Mouse (Mus musculus) adipocyte (in vitro differentiated cells): ENCODE results near the gene Alyref.
"Not testable (repeated sequence)": the region's sequence is repeated elsewhere in the genome, so short reads cannot be mapped to it uniquely, and the experiment has no call there.

Experiments
- DNase-seq: peaks from one replicate; pipeline ENCODE4 v3.0.0-alpha.2; 2016; ENCODE audit warnings: low spot score

Alyref gene

DNA sequence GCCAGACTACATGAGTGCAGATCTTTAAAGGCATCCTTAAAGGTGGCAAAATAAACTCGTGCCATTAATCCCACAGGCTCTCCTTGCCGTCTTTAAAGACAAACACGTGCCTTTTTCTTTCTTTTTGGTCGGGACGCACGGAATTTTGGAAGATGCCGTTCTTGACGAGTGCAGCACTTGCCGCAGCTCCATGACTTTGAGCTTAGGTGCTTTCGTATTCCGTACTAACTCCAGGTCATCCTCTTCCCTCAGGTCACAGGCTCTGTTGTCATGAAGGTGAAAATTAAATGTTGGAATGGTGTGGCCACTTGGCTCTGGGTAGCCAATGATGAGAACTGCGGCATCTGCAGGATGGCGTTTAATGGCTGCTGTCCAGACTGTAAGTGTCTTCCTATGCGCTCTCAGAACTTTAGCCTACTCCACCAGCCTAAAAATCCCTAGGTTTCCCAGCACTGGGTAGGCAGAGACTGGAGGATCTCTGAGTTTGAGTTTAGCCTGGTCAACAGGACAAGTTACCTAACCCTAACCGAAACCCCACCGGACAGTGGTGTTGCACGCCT lies 905 bp upstream of the Alyref start:
- no peak for DNase-seq

DNA sequence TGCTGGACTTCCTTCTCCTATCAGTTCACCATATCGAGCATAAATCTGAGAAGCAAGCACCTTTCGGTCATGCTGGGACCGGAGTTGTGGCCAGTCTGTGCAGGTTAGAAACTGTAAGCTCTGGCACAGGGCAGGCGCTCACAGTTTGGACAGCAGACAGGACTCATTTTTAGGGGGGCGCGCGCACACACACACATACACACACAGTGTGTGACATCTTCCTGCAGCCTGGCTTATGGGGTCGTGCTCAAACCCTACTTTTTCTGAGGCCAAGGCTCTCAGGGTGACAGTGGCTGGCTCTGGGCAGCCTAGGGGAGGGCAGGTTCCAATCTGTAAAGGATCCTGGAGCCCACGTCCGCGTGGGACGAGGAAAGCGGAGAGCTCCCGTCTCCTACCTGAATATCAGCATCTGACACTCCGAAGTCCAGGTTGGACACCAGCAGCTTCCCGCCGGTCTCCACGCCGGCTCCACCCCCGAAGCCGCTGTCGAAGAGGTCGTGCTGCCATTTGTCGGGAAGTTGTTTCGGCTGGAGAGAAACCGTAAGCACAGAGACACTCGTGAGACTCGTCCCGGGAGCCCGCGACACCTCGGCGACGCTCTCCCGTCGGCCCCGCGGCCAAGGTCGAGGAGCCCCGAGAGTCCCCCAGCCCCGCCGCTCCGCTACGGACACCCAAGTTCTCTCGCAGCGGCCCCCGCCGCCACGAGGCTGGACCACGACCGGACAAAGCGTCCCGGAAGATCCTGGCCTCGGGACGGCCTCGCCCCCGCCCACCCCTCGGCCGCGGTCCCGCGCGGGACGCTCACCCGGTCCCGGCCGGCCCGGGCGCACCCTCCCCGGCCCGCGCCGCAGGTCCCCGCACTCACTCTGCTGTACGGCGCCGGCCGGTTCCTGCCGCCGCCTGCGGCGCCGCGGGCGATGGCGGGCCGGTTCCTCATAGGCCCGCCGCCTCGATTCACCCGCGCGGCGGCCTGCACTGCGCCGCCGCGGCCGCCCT lies 627 bp downstream of the Alyref start:
- DNase-seq: peak; percentile 37

GRCm38 (mm10) chr11:120588531-120588930 lies 9.6 kb downstream of the Alyref start:
- no peak for DNase-seq

GRCm38 (mm10) chr11:120583937-120584336 lies 14.2 kb downstream of the Alyref start:
- no peak for DNase-seq

- not testable (repeated sequence) for DNase-seq
These were observed 15.2 kb downstream of the Alyref start for GRCm38 (mm10) chr11:120582982-120583293.

DNA sequence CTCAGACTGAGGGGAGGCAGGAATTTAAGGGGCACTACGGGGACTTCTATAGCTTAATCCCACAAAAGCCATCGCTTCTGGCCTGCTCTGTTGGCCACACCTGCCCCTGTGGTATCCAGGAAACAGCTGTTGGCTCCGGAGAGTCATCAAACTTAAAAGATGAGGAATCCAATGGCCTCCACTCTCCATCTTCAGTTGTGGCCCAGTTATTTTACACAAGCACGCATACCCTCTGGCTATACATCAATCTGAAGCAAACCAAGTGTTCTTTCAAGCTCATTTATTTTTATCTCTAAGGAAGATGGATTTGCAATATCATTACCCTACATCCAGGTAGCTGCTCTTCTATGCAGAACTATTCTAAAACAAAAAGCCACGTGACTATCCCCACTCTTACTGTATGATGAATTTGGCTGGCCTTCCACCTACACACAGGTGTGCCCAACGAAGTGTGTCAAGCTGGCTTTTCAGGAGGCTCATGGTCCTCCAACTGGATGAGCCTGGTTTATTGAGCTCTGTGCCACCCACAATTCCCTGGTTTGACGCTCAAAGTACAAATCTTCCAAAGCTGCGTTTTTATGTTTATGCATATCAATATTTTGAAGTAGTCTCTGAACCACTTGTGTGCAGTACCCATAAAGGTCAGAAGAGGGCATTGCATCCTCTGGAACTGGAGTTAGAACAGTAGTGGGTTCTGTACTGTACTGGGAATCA lies 15.7 kb downstream of the Alyref start:
- DNase-seq: peak; percentile 37

- peak; percentile 83 for DNase-seq
These were observed 16.5 kb downstream of the Alyref start, which contains the start of gene Arhgdia for GRCm38 (mm10) chr11:120581490-120582267. Gene Arhgdia, minus strand, starts transcription at chr11:120581624.

DNA sequence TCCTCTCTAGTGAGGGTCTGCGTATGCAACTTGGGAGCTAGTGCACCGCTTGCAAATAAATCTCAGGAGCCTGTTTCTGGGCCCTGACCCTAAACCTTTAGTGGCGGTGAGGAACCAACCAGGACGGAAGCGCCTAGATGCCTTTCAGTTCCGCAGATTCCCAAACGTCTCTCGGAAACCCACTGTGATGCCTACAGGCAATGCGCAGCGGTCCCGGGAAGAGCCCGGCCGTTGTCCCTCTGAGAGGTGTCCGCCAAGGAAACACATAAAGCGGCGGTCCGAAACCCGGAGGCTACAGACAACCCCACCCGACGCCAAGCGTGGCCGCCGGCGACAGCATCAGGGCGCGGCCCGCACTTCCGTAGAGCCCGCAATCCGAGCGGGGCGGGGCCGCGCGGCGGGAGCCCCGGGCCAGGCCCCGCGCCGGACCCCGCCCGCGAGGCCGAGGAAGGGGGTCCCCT lies 17.3 kb downstream of the Alyref start:
- DNase-seq: no peak

DNA sequence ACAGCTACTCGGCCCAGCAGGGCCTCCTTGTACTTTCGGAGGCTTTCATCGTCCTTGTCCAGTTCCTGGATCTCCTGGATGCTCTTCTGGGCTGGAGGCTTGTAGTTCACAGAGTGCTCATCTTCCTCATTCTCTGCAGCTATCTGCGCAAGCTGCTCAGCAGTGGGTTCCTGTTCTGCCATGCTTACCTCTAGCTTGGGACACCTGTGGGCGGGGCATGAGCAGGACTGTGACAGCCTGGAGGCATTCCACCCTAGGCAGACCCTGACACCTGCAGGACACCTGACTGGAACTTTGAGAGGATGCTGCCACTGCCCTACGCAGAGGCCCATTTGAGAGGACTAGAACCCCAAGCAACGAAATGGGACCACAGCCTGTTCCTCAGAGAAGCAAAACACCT lies 18.0 kb downstream of the Alyref start:
- DNase-seq: no peak

GRCm38 (mm10) chr11:120579316-120580107 lies 18.7 kb downstream of the Alyref start:
- peak; percentile 66 for DNase-seq

DNA sequence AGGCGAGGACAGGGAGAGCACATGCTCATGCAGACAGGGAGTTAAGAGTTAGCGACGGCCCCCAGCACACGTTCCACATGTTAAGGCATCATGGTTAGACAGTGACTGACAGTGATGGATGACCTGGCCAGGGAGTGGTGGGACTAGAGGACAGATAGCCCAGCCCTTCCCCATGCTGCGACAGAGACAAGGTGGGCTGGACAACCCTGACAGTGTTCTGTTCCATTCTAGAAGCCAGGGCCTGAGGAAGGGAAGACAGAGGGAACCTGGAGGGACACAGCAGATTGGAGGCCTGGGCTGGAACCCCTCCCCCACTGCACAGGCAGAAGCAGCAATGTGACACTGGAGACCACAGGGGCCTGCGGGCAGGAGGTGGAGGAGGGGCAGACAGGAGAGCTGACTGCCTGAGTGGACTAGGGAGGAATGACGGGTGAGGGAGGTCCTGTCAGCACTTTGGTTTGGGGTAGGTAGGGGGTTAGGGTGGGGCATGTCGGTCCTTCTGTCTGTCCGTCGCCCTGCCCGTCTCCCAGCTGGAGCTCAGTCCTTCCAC lies 19.4 kb downstream of the Alyref start:
- DNase-seq: no peak

DNA sequence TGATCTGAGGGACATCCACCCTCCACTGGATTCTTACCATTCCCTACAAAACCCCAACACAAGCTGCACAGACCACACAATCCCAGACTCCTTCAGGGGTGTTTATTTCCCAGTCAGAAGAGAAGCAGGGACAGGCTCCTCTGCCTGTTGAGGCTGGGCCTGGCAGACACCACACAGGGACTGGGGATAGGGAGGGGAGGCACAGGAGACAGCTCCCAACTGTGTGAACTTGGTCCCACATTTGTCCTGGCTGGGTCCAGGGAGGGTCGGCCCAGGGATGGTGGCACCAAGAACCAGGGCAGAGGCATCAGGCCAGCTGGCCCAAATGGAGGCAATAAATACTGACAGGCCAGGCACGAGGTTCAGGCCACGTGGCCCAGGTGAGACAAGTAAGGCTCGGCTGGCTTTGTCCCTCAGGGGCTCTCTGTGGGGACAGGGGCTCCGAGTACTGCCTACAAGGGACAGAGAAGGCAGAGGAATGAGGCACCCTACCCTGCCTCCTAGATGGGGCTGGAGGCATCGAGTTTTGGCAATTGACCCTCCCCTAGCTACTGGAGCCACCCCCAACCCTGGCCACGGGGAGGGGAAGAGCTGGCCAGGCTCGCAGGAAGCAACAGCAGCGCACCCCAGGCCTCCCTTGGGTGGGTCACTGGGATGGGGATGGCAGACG lies 20.0 kb downstream of the Alyref start:
- no peak for DNase-seq

DNA sequence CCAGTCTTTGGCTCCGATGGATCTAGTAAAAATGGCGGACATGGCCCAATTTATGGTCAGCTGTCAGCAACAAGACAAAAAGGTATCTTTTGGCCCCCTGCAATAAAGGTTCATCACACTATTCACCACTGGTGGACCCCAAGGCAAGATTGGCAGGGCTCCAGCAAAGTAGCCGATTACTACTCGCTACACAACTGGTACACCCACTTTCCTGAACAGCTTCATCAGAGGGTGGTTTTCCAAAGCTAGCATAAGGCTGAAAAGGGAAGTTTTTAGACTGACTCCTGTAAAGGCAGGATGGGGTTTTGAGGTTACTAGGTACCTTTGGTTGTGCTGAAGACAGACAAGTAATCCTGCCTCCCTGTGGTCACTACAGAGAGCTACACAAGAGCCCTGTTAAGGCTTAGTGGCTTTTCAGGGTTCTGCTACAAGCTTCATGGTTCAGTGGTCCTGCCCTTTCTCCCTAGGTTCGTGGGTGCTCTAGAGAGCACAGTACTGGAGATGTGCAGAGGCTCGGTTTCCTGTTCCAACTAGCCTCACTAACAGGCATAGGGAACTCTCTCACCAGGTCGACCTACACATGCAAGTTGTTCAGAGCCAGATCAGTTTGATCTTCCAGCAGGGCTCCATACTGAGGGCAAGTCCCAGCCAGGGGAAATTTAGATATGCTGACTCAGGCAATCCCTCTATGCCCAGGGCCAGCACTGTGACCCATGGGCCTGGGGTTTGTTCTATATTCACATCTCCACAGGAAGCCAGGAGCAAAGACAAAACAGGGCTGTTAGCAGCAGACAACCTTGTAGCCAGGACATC lies 20.7 kb downstream of the Alyref start:
- peak; percentile 63 for DNase-seq

GRCm38 (mm10) chr11:120576365-120576981 lies 21.7 kb downstream of the Alyref start:
- no peak for DNase-seq

DNA sequence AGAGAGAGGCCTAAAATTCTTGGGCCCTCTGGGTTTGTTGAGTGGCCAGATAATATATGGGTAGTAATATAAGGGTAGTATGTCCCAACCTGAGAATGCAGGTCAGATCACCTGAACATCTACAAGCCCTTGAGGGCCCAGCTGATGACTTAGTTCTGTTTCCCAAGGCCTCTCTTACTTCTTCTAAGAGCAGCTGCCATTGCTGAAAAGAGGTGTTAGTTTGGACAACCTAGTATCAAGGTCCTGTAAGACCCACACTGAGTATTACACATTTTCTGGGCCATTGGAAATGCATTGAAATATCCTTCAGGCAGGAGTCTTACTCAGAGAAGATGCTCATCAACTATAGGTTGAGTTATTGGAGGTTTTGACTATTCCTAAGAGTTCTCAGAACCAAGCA lies 22.2 kb downstream of the Alyref start:
- no peak for DNase-seq

DNA sequence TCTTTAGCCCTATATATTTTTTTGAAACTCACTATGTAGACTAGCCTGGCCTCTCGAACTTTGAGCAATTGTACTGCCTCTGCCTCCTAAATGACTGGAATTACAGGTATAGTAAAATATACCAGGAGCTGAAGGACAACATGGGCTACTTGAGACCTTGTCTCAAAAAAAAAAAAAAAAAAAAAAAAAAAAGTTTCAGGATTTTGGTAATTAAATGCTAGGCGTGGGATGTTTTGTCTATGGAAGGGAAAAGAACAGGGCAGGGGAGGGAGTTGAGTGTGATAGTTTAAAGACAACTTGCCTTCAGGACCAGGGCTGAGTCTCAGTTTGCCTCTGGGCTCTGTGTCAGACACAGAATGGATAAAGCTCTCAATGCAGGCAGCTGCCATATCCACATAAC lies 23.1 kb downstream of the Alyref start:
- no peak for DNase-seq

- no peak for DNase-seq
These were observed 23.9 kb downstream of the Alyref start for GRCm38 (mm10) chr11:120574278-120574600.

DNA sequence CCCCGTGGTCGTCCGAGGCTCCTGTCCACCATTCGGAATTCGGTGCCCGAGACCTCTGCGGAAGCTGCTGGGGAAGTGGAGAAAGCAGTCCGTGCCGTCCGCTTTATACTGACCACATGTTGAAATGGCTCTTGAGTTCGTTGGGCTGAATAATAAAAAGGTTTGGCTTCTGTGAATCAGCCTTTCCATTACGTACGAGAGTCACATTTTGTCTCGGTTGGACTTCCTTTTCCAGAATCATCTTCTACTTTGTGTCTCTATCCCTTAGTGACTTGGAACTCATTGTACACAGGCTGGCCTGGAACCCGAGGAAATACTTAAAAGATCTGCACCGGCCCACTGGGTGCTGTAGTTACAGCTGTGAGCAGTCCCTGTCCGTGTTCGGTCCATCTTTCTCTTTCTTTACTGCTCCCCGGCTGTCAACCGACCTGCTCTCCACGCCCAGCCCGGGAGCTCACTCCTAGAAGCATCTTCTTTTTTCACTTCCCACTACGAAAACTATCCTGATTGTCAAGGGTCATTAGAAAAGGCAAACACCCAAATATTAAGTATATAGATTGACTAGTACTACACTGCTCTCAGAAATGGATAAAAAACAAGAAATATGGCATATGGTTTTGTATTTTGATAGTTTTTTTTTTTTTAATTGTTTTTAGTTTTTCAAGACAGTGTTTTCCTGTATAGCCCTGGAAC lies 24.4 kb downstream of the Alyref start:
- no peak for DNase-seq
